Mouse (Mus musculus): ENCODE results near the gene Cltb. TPM values are rescaled to one million over a fixed set of nuclear protein-coding genes. Genes with fewer than 3 reads are reported as not detected.

Cltb gene
- polyA plus RNA-seq, 1 experiment from 2014 or later, result 30.2 TPM

GRCm38 (mm10) chr13:54560608-54561007 lies 50.5 kb downstream of the Cltb start:
- H3K9ac ChIP-seq (replicated peaks), result no peak overlapping the region
- TF ChIP-seq EP300 (IDR thresholded peaks at IDR 0.05; ENCODE audit: low read depth), result no peak
- no peak for TF ChIP-seq CTCF (IDR thresholded peaks at IDR 0.05; ENCODE audit: low read depth)
- no peak overlapping the region for H3K4me3 ChIP-seq (ENCODE audit: low read depth, low read length)
- H3K27me3 ChIP-seq (ENCODE audit: insufficient read depth, low read length), result no peaks in the 10 kb centered on the region
- peaks cover 63% of the 10 kb centered on the region for H3K36me3 ChIP-seq (replicated peaks; ENCODE audit: insufficient read depth, low read length)
- ATAC-seq (no peak), DNase-seq (no peak)
- H3K27ac ChIP-seq (ENCODE audit: low read depth), result no peak overlapping the region
- 88% methylated on average over 7 of the region's 7 CpGs for WGBS (ENCODE audit: insufficient replicate concordance)
- H3K9me3 ChIP-seq (ENCODE audit: low read length), result no peaks in the 10 kb centered on the region
- peaks cover 14% of the 10 kb centered on the region for H3K4me1 ChIP-seq (ENCODE audit: insufficient read depth)
- H3K4me2 ChIP-seq (ENCODE audit: low read depth, low read length), result no peak overlapping the region

DNA sequence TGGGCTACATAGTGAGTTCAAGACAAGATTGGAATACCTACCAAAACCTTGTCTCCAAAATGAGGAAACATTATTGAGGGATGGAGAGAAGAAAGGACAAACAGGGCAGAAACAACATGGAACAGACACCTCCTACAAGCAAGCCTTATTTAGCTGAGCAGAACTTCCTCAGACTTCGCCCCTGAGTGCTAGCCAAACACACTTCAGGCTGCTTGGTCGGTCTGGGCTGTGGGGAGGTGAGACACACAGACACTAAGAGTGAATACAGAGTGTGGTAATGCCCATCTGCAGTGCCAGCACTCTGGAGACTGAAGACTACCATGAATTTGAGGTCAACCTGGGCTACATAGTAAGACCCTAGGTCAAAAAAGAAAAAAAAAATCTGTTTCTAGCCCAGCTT lies 51.5 kb downstream of the Cltb start:
- Histone ChIP-seq H3K27me3 (ENCODE audit: insufficient read depth, low read length) (no peaks in the 10 kb centered on the region), H3K9me3 (ENCODE audit: low read length) (no peaks in the 10 kb centered on the region), H3K4me2 (ENCODE audit: low read depth, low read length) (no peak overlapping the region), H3K27ac (ENCODE audit: low read depth) (no peak overlapping the region), H3K36me3 (replicated peaks; ENCODE audit: insufficient read depth, low read length) (peaks cover 65% of the 10 kb centered on the region), H3K4me3 (ENCODE audit: low read depth, low read length) (no peak overlapping the region), H3K4me1 (ENCODE audit: insufficient read depth) (0 out of 2 replicates have a peak, but pooled peaks cover 12% of the 10 kb centered on the region), H3K9ac (replicated peaks) (no peak overlapping the region)
- WGBS (ENCODE audit: insufficient replicate concordance), result 75% methylated on average over 2 of the region's 2 CpGs
- DNase-seq (no peak), ATAC-seq (no peak)
- no peak for TF ChIP-seq EP300 (IDR thresholded peaks at IDR 0.05; ENCODE audit: low read depth)
- TF ChIP-seq CTCF (IDR thresholded peaks at IDR 0.05; ENCODE audit: low read depth), result no peak

DNA sequence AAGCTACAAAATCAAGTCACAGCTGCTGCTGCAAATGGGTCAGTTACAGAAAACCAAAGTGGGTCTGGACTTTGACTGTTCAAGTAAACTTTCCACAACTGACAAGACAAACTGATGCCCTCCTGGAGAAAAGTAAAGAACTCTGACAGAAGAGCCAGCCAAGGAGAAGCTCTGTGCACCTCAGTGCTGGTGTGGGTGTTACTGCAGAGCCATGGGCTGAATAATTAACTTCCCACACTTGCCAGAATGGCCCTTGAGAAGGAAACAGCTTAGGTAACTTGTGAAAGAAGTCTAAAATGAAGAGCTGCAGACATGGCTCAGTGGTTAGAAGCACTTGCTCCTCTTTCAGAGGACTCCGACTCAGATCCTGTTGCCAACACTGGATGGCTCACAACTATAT lies 53.5 kb downstream of the Cltb start:
- ATAC-seq, result no peak
- H3K27me3 ChIP-seq (ENCODE audit: insufficient read depth, low read length), result no peaks in the 10 kb centered on the region
- no peak overlapping the region for H3K4me3 ChIP-seq (ENCODE audit: low read depth, low read length)
- peaks cover 80% of the 10 kb centered on the region for H3K36me3 ChIP-seq (replicated peaks; ENCODE audit: insufficient read depth, low read length)
- no peak for TF ChIP-seq EP300 (IDR thresholded peaks at IDR 0.05; ENCODE audit: low read depth)
- no peak for TF ChIP-seq CTCF (IDR thresholded peaks at IDR 0.05; ENCODE audit: low read depth)
- H3K9me3 ChIP-seq (ENCODE audit: low read length), result no peaks in the 10 kb centered on the region
- H3K27ac ChIP-seq (ENCODE audit: low read depth), result no peak overlapping the region
- H3K4me1 ChIP-seq (ENCODE audit: insufficient read depth), result no peaks in the 10 kb centered on the region
- no peak overlapping the region for H3K9ac ChIP-seq (replicated peaks)
- 91% methylated on average over 1 of the region's 1 CpGs for WGBS (ENCODE audit: insufficient replicate concordance)
- no peak overlapping the region for H3K4me2 ChIP-seq (ENCODE audit: low read depth, low read length)
- no peak for DNase-seq

DNA sequence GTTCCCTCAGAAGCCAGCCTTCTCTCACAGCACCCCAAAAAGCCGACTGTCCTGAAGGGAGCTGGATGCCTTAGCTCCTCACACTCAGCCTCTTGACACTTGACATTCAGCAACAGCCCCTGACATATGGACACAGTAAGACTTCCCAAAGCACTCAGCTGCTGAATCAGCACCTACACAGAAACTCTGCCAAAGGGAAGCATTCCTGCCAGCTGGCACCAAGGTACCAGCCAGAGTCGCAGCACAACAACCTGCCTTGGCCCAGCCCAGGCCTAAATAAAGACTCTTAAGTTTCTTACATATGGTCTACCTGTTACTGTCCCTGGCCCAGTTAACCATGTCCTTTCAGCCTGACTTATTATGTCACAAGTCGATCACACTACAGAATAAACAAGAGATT lies 54.3 kb downstream of the Cltb start:
- Histone ChIP-seq H3K9ac (replicated peaks) (no peak overlapping the region), H3K36me3 (replicated peaks; ENCODE audit: insufficient read depth, low read length) (peaks cover 79% of the 10 kb centered on the region), H3K27me3 (ENCODE audit: insufficient read depth, low read length) (no peaks in the 10 kb centered on the region), H3K9me3 (ENCODE audit: low read length) (no peaks in the 10 kb centered on the region), H3K27ac (ENCODE audit: low read depth) (no peak overlapping the region), H3K4me1 (ENCODE audit: insufficient read depth) (no peaks in the 10 kb centered on the region), H3K4me3 (ENCODE audit: low read depth, low read length) (no peak overlapping the region), H3K4me2 (ENCODE audit: low read depth, low read length) (no peak overlapping the region)
- 88% methylated on average over 3 of the region's 3 CpGs for WGBS (ENCODE audit: insufficient replicate concordance)
- DNase-seq, result no peak
- no peak for ATAC-seq
- TF ChIP-seq CTCF (IDR thresholded peaks at IDR 0.05; ENCODE audit: low read depth) (no peak), EP300 (IDR thresholded peaks at IDR 0.05; ENCODE audit: low read depth) (no peak)

DNA sequence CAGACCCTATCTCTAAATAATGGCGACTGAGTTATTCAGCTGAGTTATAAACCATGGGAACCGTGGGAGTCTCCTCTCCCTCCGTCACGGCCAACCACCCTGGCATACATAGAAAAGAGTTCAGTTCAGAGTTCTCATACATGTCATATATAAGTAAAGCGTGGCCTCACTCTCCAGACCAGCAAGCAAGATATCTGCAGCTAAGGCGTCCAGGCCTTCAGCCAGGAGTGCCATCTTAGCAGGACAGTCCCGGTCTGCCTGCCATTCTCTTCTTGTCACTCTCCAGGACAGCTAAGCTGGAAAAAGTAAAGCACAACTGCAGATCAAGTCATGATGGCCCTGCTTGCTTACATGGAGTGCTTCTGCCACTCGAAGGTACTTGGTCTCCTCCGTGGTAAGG lies 55.0 kb downstream of the Cltb start:
- Histone ChIP-seq H3K4me1 (ENCODE audit: insufficient read depth) (no peaks in the 10 kb centered on the region), H3K27me3 (ENCODE audit: insufficient read depth, low read length) (no peaks in the 10 kb centered on the region), H3K9me3 (ENCODE audit: low read length) (no peaks in the 10 kb centered on the region), H3K27ac (ENCODE audit: low read depth) (no peak overlapping the region), H3K36me3 (replicated peaks; ENCODE audit: insufficient read depth, low read length) (peaks cover 78% of the 10 kb centered on the region), H3K4me2 (ENCODE audit: low read depth, low read length) (no peak overlapping the region), H3K4me3 (ENCODE audit: low read depth, low read length) (no peak overlapping the region), H3K9ac (replicated peaks) (no peak overlapping the region)
- 90% methylated on average over 9 of the region's 9 CpGs for WGBS (ENCODE audit: insufficient replicate concordance)
- DNase-seq, result no peak
- ATAC-seq, result no peak
- no peak for TF ChIP-seq EP300 (IDR thresholded peaks at IDR 0.05; ENCODE audit: low read depth)
- TF ChIP-seq CTCF (IDR thresholded peaks at IDR 0.05; ENCODE audit: low read depth), result no peak

- Histone ChIP-seq H3K4me2 (ENCODE audit: low read depth, low read length) (no peak overlapping the region), H3K9ac (replicated peaks) (no peak overlapping the region), H3K36me3 (replicated peaks; ENCODE audit: insufficient read depth, low read length) (peaks cover 27% of the 10 kb centered on the region), H3K9me3 (ENCODE audit: low read length) (no peaks in the 10 kb centered on the region), H3K4me3 (ENCODE audit: low read depth, low read length) (no peak overlapping the region), H3K27ac (ENCODE audit: low read depth) (no peak overlapping the region), H3K27me3 (ENCODE audit: insufficient read depth, low read length) (no peaks in the 10 kb centered on the region), H3K4me1 (ENCODE audit: insufficient read depth) (no peaks in the 10 kb centered on the region)
- WGBS (ENCODE audit: insufficient replicate concordance), result 86% methylated on average over 7 of the region's 7 CpGs
- ATAC-seq (no peak), DNase-seq (no peak)
- no peak for TF ChIP-seq EP300 (IDR thresholded peaks at IDR 0.05; ENCODE audit: low read depth)
- TF ChIP-seq CTCF (IDR thresholded peaks at IDR 0.05; ENCODE audit: low read depth), result no peak
Observed at GRCm38 (mm10) chr13:54548036-54548435, 63.1 kb downstream of the Cltb start.

Small RNA genes lying within 50 kb of the gene (microRNA-seq; reads per million reads assigned to microRNA genes)
- not detected for gene Gm24195

Other genes with a start within 250 kb of the Cltb start
- gene Cplx2, start 240.0 kb downstream of the Cltb start, polyA plus RNA-seq (2015; fragmentation: Nextera tagmentation; extraction: Ambion mirVana), result 0.89 and 0.97 TPM in 2 replicates
- 32.8 and 37.4 TPM in 2 replicates for gene Thoc3, start 142.5 kb downstream of the Cltb start, polyA plus RNA-seq (2015; fragmentation: Nextera tagmentation; extraction: Ambion mirVana)
- gene Simc1, start 107.6 kb downstream of the Cltb start, polyA plus RNA-seq (2015; fragmentation: Nextera tagmentation; extraction: Ambion mirVana), result 1.5 TPM in 2 replicates
- gene 4833439L19Rik, start 45.9 kb downstream of the Cltb start, polyA plus RNA-seq (2015; fragmentation: Nextera tagmentation; extraction: Ambion mirVana), result 40.9 and 41.6 TPM in 2 replicates
- gene Arl10, start 36.3 kb downstream of the Cltb start, polyA plus RNA-seq (2015; fragmentation: Nextera tagmentation; extraction: Ambion mirVana), result 7.0 and 7.1 TPM in 2 replicates
- 41.1 and 42.3 TPM in 2 replicates for gene Nop16, start 21.3 kb downstream of the Cltb start, polyA plus RNA-seq (2015; fragmentation: Nextera tagmentation; extraction: Ambion mirVana)
- gene Higd2a, start 21.1 kb downstream of the Cltb start, polyA plus RNA-seq (2015; fragmentation: Nextera tagmentation; extraction: Ambion mirVana), result 169 and 176 TPM in 2 replicates
- 27.8 and 28.1 TPM in 2 replicates for gene Faf2, start 10.4 kb upstream of the Cltb start, polyA plus RNA-seq (2015; fragmentation: Nextera tagmentation; extraction: Ambion mirVana)
- 26.2 and 28.2 TPM in 2 replicates for gene Rnf44, start 82.6 kb upstream of the Cltb start, polyA plus RNA-seq (2015; fragmentation: Nextera tagmentation; extraction: Ambion mirVana)
- 7.0 TPM in 2 replicates for gene Cdhr2, start 90.1 kb upstream of the Cltb start, polyA plus RNA-seq (2015; fragmentation: Nextera tagmentation; extraction: Ambion mirVana)
- not detected in 2 replicates for gene Gprin1, start 138.5 kb upstream of the Cltb start, polyA plus RNA-seq (2015; fragmentation: Nextera tagmentation; extraction: Ambion mirVana)
- not detected in 2 replicates for gene Sncb, start 155.3 kb upstream of the Cltb start, polyA plus RNA-seq (2015; fragmentation: Nextera tagmentation; extraction: Ambion mirVana)
- gene Eif4e1b, start 172.7 kb upstream of the Cltb start, polyA plus RNA-seq (2015; fragmentation: Nextera tagmentation; extraction: Ambion mirVana), result not detected in 2 replicates
- gene Tspan17, start 178.0 kb upstream of the Cltb start, polyA plus RNA-seq (2015; fragmentation: Nextera tagmentation; extraction: Ambion mirVana), result 2.1 and 2.2 TPM in 2 replicates

Data from liver, postnatal 0 days (tissue).